Mouse (Mus musculus) left cerebral cortex, postnatal 25 days (tissue): Measurements from ENCODE around the gene Kcnq1. TPM values are rescaled to one million over a fixed set of nuclear protein-coding genes. Genes with fewer than 3 reads are reported as not detected.
A peak's percentile ranks its signal among the peaks of the same experiment; 100 is the strongest.

Source experiments
- DNase-seq, 2 experiments: peaks; one replicate each; pipeline ENCODE4 v3.0.0; 2022; ENCODE audit warnings: low spot score in 2 of 2, mixed read lengths in 1 of 2
- intact Hi-C: fragments of 180-260 bp; cut with DNase I; formaldehyde crosslinking; loops from one replicate; pipeline ENCODE4 v1.15.1; 2025
- total RNA-seq, 2 experiments: library from RNA; stranded (reverse); gene quantifications; 2 replicates each; pipeline ENCODE4 v1.2.3; 2021

Gene Kcnq1
- total RNA-seq, 2 experiments from 2014 or later, result 0.53 to 1.4 TPM

DNA sequence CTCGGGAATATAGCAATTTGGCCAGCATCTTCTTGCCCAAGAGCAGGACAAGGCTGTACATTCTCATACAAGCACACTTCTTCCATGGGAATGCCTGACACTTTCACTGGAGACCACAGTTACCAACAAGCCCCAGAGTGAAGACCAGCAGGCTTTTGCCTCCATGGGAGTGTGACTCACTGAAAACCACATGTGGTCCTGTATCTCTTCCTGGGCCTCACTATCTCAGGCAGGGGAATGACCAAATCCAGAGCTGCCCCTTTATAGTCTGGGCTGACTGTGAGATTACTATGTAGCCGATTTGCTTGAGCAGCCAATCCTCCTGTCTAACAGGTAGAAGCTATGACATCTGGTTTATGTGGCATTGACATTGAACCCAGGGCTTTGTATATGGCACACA is 22.5 kb upstream of the Kcnq1 start:
- intact Hi-C loops, result no loop called here
- DNase-seq, result no peak

DNA sequence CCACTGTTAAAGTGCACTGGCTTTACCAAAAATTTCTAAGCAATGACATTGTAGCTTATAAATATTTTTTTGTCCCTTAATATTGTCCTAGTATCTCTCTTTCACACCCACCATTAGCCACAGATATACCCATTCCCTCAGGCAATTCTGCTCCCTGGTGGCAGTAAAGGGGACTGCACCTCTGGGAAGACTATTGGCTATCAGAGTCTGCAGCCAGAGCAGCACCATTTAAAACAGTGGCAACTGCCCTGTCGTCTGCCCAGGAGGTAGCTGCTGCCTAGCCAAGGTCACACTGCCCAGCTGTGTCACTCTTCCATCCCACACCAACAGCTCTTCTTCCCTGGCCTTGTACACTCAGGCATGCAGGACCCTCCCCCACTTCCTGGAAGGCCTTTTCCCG is 19.8 kb upstream of the Kcnq1 start:
- DNase-seq, result peak in 1 of 2 experiments; percentile 16
- intact Hi-C loops, result loop anchor here (1.0 to 2.0 kb wide), 2 partner anchors 78 to 192 kb away; no protein-coding TSS in a partner anchor

DNA sequence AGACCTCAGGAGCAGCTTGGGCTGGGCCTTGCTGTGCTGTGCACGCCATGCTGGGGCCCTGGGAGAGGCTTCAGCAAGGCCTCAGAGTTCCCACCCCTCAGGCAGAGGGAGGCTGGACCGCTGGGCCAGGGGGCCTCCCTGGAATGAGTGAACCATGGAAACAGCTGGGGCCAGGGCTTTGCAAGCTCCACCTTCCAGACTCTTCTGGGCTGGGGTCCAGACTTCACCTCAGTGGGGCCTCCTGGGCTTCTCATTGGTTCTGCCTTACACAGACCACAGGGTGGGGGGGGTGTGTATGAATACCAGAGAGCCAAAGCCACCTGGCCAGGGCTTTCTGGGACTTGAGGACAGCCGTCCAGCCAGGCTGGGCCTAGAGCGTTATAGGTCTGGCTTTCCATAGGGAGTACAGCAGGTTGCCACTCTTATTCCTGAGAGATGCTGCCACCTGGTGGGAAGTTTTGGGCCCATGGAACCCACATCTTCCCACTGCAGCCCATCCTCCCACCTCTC is 19.0 kb upstream of the Kcnq1 start:
- intact Hi-C loops, result loop anchor here (2.0 kb wide), 1 partner anchor 192 kb away; no protein-coding TSS in a partner anchor
- peak in 1 of 2 experiments; percentile 24 for DNase-seq

- no peak for DNase-seq
- intact Hi-C loops, result loop anchor here (2.0 kb wide), 1 partner anchor 43 kb away; no protein-coding TSS in a partner anchor
Observed at GRCm38 (mm10) chr7:143093847-143094246, 12.3 kb upstream of the Kcnq1 start.

DNA sequence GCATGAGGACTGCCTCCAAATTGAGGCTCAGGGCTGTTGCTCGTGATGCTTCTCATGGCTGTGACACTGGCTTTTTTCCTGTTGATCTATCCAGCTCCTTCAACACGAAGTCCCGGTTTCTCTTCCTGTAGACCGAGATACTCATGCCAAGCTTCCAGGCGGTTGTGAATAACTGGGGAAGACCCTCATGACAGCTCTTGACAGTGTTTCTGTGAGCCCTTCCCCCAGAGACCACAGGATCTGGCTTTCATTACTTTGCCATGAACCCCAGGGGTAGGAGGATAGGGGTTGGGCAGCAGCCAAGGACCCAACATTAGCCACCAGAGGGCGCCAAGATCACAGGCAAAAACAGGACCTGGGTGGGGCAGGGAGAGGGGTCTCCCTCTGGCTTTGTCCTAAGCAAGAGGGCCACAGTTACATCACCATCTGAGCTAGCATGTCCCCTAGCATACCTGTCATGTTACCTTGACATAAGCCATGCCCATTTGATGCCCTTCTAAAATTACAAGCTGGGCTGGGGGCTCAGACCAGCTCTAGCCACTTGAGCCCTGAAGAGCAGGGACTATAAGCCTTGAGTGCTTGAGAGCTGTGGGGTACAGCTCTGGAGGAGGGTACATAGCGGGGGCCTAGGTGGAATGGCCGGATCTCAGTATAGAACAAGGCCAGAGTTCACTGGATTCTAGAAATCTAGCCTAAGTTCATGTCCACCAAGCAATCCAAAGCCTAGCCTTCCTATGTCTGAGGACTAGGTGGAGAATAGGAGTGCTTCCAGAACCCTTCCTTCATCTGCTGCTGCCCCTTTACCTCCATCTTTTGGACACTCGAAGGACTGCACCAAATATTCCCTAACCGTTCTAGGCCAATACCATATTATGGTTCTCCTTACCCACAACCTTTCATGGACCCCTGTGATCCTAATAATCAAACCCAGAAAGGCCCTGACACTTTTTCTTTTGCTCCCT is 11.3 kb upstream of the Kcnq1 start, which contains the start of gene Trpm5:
Gene Trpm5, minus strand, starts transcription at position 51 of the 962 bp plus-strand sequence.
- intact Hi-C loops, result loop anchor here (2.0 to 5.0 kb wide), 3 partner anchors 42 to 372 kb away; no protein-coding TSS in a partner anchor
- peak; percentile 37 to 43 for DNase-seq

- DNase-seq, result no peak
- intact Hi-C loops, result loop anchor here (2.0 to 5.0 kb wide), 3 partner anchors 41 to 372 kb away; no protein-coding TSS in a partner anchor
Observed at GRCm38 (mm10) chr7:143095554-143095907, 10.6 kb upstream of the Kcnq1 start.

DNA sequence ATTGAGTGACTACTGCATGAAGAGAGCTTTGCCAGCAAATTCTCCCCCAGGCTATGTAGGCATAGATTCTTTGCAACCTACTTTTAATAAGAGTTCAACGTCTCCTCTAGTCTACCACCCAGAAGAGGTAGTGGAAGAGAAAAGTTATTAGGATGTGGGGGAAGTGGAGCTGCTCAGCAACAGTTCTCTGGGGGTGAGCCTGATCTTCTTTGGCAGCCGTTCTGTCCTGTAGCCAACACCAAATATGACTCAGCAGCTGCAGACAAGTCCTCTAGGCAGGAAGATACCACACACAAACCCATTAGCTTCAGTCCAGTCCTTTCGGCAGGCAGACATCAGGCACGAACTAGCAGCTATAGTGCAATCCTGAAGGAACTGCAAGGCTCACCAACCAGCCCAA is 5.4 kb upstream of the Kcnq1 start:
- DNase-seq, result peak in 1 of 2 experiments; percentile 71

DNA sequence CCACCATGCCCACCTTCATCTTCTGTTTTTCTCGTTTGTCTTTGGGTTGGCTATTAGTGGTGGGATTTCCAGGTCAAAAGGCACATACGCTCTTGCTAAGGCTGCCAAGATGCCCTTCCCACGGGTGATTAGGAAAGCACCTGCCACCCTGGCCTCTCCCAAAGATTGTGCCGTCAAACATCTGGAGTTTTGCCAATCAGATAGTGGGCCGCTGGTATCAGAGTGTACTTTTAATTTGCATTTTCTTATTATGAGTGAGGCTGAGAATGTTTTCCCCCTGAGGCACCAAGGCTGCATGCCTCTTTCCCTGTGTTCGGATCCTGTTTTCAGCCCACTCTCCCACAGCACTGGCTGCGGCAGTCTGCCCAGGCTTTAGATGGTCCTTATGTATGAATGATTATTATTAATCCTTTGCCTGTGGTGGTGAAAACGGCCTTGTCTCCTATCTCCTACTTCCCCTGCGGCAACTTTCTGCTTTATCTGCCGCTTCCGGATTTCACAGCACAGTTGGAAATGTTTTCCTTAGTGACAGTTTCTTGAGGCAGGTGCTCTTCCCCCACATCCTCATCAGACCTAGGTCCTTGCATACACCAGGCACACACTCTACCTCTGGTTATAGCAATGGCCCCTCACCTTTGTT is 784 bp upstream of the Kcnq1 start:
- DNase-seq, result no peak
- intact Hi-C loops, result no loop called here

More for the DNA sequence above, 5.4 kb upstream of the Kcnq1 start:
- intact Hi-C loops, result no loop called here

DNA sequence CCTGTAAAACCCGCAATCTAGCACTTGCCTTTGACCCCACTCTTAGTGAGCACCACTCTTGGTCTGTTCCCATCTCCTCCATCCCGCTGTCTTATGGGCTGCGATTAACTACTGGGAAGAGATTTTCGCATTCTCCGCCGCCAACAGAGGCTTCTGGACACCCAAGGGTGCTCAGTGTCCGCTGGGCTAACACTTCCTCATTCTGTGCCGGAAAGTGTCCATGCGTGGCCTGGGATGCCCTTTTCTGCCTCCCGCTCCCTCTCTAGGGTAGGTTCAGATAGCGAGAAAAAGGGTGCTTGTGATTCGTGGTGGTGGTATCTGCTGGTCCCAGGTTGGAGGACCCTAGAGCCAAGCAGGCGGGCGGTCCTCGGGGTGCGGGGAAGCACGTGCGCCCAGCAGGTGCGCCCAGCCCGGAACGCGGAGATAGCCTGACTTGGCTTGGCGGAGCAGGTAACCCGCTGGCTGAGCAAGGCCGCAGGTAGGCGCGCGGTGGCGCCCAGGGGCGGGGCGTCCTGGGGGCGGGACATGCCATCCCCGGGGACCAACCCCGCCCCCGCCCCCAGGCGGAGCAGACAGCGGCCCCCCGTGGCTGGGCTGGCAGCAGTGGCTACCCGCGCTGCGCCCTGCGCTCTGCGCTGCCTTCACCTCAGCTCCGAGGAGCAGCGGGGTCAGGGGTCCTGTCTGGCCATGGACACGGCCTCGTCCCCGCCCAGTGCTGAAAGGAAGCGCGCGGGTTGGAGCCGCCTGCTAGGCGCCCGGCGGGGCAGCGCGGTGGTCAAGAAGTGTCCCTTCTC is 707 bp downstream of the Kcnq1 start:
- intact Hi-C loops, result no loop called here
- DNase-seq, result no peak

- intact Hi-C loops, result no loop called here
- DNase-seq, result no peak
Observed at GRCm38 (mm10) chr7:143108200-143108599, 2.0 kb downstream of the Kcnq1 start.

- no peak for DNase-seq
- intact Hi-C loops, result no loop called here
Observed at GRCm38 (mm10) chr7:143108996-143109660, 3.0 kb downstream of the Kcnq1 start.

DNA sequence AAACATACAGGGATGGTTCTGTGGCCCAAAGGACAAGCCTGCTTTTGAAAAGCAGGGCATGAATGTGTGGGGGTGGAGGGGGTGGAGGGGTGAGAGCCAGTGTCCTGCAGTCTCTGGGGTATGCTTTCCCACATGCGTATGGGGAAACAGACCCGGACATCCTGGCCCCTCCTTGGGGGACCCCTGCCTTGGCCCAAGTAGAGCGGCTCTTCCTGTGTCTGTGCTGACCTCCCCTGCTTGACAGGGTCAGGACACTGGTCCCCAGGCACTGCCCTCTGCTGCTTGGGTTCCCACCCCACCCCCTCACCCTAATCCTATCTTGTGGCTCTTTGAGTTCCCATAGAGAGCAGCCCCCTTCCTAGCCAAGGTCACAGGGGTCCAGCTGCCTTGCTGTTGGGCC is 3.5 kb downstream of the Kcnq1 start:
- intact Hi-C loops, result no loop called here
- no peak for DNase-seq

GRCm38 (mm10) chr7:143110803-143111202 is 4.6 kb downstream of the Kcnq1 start:
- intact Hi-C loops, result no loop called here
- DNase-seq, result no peak

DNA sequence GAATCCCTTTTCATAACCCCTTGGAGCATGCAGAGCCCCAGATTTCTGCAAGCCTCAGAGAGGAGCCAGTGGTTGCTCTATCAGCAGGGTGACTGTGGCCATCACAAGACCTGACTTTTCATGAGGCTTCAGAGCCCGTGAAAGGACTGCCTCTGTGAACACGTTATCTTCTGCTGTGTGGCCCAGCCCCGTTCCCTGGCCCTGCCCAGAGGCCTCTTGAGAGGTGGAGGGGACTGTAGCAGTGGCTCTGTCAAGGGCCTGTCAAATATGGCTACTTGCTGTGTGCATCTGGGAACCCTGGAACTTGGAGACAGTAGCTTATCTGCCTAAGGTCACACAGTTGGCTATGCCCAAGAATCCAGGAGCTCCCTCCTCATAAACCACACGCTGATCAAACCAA is 5.6 kb downstream of the Kcnq1 start:
- no peak for DNase-seq
- intact Hi-C loops, result no loop called here

DNA sequence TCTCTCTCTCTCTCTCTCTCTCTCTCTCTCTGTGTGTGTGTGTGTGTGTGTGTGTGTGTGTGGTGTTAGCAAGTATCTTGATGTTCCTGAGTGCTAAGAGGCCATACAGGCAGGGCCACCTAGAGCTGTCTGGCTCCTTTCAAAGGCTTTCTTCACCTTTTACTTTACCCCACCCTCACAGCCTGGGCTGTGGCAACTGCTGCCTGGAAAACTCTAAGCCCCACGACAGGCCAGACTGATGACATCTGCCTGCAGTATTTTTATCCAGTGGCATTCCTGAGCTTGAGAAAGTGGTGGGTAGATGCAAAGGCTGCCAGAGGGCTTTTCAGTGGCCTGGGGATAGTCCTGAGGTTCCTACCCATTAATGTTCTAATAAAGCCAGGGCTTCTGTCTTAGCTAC is 6.2 kb downstream of the Kcnq1 start:
- intact Hi-C loops, result no loop called here
- DNase-seq, result no peak

DNA sequence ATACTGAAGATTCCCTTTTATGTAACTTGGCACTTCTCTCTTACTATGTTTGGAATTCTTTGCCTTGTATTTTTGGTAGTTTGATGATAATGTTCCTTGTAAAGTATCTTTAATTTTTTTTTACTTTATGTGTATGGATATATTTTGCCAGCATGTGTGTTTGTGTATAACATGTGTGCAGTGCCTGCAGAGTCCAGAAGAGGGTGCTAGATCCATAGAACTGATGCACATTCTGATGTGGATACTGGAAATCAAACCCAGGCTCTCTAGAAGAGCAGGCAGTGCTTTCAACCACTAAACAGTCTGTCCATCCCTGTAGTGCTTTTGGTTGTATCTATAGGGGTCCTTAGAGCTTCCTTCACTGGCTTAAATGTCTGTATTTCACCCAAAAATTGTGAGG is 8.6 kb downstream of the Kcnq1 start:
- DNase-seq, result no peak
- intact Hi-C loops, result no loop called here

- intact Hi-C loops, result no loop called here
- no peak for DNase-seq
Observed at GRCm38 (mm10) chr7:143116521-143116920, 10.4 kb downstream of the Kcnq1 start.

- intact Hi-C loops, result no loop called here
- DNase-seq, result no peak
Observed at GRCm38 (mm10) chr7:143119407-143119806, 13.2 kb downstream of the Kcnq1 start.

GRCm38 (mm10) chr7:143119826-143120225 is 13.7 kb downstream of the Kcnq1 start:
- intact Hi-C loops, result no loop called here
- DNase-seq, result no peak
